Mouse (Mus musculus) layer of hippocampus, postnatal 25 days (tissue): ENCODE measurements at regions not wholly inside any gene's neighbourhood (a gene's known extent, or its start where the extent isn't known, plus 50 kb on each side); places are given as distances from the start of the nearest gene placed in this dataset.

Source experiments
- DNase-seq, 2 experiments: peaks; one replicate each; pipeline ENCODE4 v3.0.0; 2022; ENCODE audit warnings: mixed read lengths in 2 of 2, low spot score in 1 of 2; ENCODE audit errors: extremely low spot score in 1 of 2

DNA sequence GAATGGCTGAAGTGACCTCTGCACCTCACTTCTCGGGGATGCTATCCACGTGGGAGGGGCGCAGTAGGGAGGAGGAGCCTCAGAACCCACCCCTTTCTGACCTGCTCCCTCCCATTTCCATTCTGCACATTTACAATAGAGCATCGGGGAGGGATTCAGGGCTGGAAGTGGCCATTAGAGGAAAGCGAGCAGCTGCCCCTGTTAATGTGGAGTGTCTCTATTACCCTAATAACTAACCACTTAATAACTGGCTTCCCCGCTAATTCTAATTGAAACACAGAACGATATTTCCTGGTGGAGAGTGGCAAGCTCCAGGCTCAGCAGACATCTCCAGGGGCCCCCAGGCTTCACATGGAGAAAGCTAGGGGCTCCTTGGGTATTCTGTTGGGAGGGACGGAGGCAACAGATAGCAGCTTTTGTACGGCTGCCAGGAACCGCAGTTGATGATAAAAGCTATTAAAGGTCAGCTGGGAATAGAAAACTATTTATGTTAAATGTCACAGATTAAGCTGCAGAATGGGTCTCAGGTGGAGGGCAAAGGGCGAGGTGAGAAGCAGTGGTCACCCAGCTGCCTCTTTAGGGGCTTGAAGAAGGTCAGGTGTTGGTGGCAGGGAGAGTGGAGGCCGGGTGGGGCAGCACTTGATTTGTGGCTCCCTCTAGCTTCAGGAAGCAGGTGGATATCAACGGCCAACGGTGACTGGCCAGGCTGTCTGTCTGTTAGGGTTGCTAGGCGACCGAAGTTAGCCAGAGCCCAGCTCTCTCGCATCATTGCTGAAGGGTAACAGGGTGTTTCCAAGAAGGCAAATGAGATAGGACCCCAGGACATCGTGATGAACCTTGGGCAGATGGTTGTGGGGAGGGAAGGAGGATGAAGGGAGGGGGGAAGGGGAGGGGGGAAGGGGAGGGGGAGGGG is 118.4 kb upstream of the Sdk2 start:
- DNase-seq, result peak in 1 of 2 experiments; percentile 37

DNA sequence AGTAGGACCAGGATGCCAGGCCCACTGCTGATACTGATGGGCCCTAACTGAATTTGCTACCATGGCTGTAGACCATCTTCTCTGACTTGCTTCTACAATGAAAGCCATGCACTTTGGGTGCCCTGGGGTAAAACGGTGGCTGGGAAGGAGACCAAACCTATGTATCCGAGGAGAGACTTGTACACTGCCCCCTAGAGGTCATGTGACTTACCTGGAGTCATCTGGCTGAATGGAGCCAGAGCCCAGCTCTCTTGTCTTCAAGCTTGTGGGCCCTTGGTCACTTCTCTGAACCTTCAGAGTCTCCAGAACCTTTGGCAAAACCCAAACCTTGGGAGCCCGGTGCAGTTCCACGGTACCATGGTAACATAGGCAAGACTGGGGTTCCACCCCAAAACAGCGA is 117.6 kb upstream of the Sdk2 start:
- no peak for DNase-seq

DNA sequence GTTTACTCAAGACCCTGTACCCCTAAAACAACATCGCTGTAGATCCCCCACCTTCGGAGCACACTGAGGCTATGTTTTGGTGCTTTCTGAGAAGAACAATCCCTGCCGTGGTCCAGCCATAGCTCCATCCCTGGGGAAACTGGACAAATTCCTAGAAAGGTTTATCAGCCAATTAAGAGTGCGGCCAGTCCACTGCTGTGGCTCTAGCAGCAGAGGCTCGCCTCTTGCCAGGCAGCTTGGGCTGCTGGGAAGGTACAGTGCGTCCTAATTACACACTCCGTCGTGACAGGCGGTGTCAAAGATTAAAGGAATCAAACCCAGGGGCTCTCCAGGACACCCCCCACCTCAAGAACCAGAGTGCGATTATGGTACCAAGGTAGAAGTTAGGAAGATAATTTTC is 116.4 kb upstream of the Sdk2 start:
- DNase-seq, result no peak

DNA sequence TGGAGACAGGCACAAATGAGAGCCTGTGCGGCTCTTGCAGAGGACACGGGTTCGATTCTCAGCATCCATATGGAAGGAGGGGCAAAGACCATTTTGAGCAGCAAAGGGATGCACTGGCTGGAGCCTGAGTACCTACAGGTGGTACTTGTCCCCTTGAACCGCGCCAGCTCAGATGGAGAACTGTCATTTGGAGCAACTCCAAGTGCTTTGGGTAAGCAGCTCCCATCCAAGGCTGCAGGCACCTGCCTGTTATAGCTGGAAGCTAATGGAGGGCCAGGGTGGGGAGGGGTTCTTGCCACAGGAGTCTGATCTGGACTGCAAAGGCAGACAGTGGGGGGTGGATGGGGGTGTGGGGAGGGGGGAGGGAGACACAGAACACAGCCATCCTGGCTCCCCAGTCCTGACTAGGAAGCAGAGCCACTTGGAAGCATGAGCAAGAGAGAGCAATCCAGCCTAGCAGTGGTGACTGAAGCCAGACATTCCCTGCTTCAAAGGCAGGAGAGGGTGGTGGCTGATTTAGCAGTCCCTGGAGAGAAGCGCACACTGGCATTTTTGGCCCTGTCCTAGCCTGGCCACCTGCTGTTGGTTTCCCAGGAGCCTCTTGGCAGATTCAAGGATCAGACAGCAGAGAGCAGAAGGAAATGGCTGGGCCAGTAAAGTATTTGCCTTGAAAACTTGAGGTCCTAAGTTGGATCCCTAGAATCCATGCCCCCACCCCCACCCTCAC is 112.1 kb upstream of the Sdk2 start:
- no peak for DNase-seq

DNA sequence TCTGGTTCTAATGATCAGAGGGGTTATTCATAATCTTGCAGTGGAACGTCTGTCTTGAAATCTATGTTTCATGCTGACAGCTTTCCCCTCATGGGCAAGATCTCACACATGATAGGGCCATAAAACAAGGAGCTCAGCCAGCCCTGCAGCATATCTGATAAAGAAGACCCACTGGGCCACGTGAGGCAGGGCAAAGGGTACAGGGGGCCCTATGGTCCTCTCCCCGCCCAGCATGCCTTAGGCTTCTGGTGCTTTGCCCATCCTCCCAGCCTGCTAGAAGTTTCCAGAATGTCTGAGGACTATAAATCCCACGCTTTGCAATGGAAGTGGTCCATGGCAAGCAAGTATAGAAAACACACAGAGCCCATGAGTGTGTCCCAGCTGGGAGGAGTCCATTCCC is 110.9 kb upstream of the Sdk2 start:
- DNase-seq, result no peak

DNA sequence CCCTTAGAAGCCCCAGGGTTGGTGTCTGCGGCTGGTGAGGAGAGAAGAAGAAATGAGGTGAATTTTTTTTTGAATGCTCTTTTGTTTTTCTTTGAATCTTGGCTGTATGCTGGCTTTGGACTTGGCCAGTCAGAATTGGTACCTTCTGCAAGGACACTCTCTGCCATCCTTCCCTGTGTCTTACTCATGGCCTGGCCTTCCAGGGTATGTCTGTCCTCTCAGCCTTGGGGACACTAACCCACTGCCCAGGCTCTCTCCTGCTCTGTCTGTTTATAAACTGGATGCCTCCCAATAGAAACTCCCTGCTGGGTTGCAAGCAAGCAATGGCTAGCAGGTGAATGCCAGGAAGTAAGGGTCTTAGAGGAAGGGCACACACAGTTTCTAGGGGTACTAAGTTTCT is 110.4 kb upstream of the Sdk2 start:
- no peak for DNase-seq

DNA sequence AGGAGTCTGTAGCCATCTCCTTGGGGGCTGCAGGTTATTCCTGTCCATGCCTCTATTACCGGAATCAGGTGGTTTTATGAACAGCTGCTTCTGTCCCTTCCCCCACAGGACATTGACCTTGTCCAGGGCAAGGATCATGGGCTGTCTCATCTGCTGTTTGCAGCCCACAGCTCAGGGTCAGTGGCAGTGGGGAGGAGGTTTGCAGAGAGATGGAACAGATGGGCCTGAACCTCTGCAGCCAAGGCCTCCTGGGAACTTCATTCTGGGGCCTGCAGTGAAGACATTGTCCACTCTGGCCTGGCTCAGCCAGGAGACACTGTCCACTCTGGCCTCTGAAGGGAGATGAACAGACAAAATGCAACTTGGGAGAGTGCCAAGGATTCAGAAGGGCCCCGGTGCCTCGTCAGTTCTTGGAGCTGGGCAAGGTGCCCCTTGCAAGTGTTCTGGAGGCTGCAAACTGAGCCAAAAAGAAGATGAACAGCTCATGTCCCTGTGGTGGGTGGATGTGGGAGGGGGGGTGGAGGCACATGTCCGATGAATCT is 109.9 kb upstream of the Sdk2 start:
- DNase-seq, result no peak

DNA sequence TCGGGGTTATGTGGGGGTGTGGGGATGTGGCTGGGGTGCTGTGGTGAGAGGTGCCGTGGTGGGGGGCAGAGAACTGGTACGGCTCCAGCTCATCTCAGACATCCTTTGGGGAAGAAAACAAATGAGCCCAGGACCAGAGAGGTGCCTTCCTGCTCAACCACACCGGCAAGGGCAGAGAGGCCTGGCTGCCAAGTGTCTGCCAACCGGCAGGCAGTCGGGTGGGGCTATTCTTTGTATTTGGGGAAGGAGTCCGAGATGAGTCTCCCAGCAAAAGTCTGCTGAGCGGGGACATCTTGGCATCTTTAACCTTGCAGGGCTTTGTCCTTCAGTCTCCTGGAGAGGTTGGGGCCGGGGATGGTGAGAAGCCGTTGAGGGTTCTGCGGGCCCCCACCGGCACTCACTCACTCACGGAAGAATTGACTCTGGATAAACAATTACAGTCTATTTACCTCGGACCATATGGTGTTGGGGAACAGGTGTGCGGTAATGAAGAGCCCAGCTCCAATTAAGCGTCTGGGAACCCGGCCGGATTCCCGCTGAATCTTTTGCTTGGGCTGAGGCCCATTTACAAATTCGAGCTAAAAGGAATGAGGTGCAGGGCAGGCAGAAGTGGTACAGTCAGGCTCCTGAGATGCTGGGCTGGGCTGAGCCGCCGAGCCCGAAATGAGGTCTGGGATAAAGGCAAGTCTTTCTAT is 108.7 kb upstream of the Sdk2 start:
- DNase-seq, result no peak

DNA sequence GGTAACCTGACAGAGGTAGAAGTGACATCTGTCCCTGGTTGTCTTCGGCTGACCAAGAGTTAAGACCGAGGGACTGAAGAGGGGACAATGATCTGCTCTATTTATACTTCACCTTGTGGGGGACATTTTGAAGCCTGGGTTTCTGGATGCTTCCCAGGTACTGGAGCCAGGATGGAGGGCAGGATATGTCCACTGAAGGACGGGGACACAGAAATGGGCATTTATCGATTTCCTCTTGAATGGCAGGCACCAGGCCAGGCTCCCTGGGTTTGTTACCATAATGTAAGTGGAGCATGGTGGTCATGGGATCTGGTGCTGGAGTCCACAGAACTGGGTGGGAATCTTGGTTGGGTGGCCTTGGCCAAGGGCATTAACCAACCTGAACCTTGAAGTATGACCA is 108.0 kb upstream of the Sdk2 start:
- no peak for DNase-seq

DNA sequence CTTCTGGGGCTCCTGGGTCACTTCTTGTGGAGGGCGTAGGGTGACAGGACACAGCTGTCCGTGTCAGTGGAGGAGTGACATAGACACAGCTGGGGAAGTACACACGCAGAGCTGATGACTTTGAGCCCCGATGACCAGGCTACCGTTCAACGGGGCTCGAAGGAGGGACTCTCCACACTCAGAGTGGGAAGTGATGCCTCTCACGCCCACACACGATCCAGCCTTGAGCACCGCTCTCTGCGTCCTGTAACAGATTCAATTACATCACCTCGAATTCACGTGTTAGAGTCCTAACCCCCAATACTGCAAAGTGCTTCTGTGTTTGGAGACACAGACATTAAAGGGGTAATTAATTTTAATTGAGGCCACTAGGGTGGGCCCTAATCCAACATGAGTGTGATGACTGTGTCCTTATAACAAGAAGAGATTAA is 101.4 kb upstream of the Sdk2 start:
- DNase-seq, result no peak

DNA sequence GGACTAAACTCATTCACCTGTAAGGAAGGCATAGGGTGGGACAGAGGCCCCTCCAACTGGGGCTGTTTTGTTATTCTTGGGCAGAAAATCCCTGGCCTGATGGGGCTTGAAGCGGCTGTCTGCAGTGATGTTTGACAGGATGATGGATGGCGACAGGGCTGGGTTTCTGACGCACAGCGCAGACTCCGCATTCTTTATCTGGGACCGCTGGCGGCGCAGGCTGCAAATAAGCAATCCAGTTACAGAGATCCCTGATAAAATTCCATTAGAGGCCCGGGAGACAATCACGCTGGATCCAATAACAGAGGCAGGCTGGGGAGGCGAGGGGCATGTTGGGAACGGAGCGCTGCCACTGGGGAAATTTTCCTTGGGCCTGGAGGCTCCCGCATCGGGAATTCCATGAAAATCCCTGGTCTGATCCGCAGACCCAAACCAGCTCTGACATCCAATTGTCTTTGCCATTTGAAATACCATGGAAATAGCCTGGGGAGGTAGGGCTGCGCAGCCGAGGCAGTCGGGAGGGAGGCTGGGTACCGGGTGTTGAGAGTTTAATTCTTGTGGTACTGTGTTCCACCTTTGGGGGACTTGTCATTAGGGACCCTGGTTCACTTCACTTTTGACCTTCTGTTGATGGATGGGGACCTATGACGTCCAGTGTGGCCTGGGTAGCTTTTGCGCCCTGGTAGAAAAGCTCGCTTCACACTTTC is 99.0 kb upstream of the Sdk2 start:
- no peak for DNase-seq

DNA sequence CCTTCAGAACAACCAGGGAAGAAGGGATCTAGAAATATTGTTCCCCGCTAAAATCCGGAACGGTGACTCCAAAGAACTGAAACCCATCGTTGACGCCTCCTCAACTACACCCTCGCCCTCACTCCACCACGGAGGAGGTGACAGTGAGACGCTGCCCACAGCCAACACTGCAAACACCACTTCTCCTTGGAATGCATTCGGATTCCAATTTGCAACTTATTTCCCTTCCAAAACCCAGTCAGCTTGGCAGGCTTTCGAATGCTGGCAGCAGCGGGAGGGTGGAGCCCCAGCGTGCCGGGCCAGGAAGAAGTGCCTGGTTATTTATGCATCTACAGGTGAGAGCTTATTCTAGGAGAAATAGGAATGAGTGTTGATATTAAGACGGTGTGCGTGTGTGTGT is 85.9 kb upstream of the Sdk2 start:
- peak; percentile 36 to 38 for DNase-seq

DNA sequence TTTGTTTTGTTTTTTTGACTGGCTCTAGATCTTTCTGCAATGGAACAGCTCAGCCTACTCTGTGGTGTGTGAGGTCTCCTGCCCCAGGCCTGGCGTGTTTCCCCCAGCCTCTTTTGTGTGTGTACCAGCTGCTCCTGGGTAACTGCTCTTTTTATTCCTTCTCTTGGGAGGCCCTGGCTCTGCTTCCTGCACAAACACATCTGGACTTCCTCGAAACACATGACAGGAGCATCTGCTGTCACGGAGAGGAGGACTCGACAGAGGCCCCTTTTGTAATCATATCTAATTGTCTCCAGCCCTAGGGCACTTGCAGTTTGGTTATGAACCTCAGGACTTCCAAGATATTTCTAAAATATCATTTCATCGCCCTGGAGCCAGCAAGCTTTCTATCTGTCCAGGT is 79.5 kb upstream of the Sdk2 start:
- no peak for DNase-seq

DNA sequence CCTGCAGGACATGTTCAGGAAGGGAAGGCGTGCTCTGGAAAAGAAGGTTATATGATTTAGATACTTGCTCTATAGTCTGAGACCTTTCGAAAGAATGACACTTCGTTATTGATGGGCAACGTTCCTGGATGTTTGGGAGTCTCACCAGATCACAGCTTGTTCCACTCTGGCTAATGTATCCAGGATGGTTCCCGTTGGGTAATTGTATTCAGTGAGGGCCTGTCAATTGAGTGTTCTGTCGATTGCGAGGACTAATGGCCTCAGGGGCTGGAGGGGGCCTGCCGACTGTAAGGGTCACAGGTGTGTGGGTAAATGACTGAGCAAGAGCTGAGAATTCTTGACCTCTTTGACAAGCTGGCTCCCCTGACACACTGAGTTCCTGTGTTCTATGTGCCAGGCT is 62.4 kb upstream of the Sdk2 start:
- DNase-seq, result no peak

DNA sequence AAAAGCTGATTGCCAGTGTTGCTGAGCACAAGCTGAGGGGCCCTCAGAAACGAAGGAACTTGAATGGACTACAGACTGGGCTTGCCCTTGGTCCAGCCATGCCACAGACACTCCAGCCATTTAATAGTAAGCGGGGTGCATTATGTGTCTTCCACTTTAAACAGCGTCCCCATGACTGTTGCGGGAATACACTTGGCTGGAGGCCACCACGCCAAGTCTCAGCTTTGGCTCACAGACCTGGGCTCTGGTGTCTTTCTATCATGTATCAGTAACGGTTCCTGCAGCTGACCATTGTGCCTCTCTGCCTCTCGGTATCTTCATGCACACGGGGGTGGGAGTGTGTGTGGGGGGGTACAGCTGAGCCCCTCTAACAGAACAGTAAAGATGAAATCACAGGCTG is 62.0 kb upstream of the Sdk2 start:
- DNase-seq, result no peak

DNA sequence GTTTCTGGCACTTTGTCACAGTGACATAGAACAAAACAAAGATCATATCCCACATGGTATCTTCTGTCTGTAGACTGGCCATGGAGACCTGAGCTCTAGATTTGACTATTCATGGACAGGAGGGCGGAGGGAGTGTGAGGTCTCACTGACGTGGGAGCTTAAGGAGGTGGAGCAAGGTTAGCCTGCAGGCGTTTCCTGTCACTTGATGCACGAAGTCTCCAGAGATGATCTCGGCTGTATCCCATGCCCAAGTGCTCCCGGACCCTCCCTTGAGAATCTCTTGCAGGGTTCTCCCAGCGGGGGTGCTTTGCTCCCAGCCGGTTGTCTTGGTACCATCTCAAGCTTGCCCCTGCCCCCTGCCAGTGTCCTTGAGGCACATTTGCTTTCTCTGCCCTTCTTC is 60.6 kb upstream of the Sdk2 start:
- no peak for DNase-seq

DNA sequence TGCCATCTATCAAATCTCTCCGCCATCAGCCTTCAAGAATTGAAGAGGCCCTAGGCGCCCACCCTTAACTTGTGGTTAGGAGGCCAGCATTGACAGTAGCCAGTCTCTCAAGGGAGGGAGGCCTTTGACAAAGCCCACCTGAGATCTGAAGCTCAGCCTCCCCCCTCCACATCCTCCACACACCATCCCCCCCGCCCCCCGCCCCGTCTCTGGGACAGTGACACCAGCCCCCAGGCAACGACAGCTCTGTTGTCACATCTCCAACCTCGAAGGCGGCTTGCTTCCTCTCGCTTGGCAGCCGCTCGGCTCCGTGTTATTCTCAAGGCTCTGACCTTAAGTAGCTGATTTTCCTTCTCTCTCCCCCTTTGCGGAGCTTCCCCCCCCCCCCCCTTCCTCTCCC is 55.3 kb upstream of the Sdk2 start:
- no peak for DNase-seq

DNA sequence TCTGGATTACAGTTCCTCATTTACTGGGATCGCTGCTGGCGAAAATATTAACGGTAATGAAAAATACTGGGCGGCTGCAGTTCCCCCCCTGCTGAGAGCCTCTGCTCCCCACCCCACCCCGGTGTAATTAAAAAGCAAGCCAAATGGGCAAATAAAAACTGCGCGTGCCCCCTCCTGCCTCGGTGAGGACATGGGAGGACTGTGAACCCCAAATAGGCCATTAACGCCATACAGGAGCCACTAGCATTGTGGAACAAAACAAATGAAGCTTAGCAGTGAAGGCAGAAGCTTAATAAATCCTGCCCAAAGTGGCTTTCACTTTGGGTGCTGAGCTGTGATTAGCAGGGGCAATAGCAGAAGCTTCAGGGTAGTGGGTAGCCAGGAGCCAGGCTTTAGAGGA is 52.3 kb upstream of the Sdk2 start:
- no peak for DNase-seq
